Mouse (Mus musculus) urinary bladder, adult 2 months (tissue): ENCODE results near the gene Pfkfb4. TPM values are rescaled to one million over a fixed set of nuclear protein-coding genes. Genes with fewer than 3 reads are reported as not detected.

Experiments
- DNase-seq: peaks from one replicate; pipeline ENCODE4 v3.0.0; 2022; ENCODE audit warnings: low spot score
- polyA plus RNA-seq: library from polyadenylated mRNA; depleted of rRNA; stranded (reverse); fragments of >200 nt; gene quantifications from 2 replicates; pipeline ENCODE4 v1.2.3, GENCODE M21; 2012

Pfkfb4 gene
- polyA plus RNA-seq, 1 experiment, result 19.4 TPM

- DNase-seq, result no peak
Measured at GRCm38 (mm10) chr9:108992620-108993361, 1.2 kb downstream of the Pfkfb4 start.

DNA sequence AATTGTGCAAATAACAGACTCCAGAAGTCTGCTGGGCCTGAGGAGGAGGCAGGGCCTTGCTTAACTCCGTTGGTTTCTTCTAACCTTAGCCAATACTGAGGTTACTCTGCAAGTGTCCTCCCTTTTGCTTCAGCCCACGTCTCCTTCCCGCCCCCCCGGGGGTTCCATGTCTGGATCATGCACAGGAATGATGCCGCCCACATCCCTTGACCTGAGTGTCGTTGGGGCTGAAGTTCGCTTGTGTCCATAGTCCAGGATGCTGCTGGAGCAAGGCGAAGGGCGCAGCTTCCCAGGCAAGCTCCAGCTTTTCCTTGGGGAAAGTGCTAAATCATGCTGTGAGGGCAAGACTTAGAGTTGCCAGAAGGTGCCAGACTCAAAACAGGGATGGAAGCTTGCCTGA is 4.8 kb downstream of the Pfkfb4 start:
- DNase-seq, result no peak

- DNase-seq, result no peak
Measured at GRCm38 (mm10) chr9:108998287-108999166, 6.9 kb downstream of the Pfkfb4 start.

DNA sequence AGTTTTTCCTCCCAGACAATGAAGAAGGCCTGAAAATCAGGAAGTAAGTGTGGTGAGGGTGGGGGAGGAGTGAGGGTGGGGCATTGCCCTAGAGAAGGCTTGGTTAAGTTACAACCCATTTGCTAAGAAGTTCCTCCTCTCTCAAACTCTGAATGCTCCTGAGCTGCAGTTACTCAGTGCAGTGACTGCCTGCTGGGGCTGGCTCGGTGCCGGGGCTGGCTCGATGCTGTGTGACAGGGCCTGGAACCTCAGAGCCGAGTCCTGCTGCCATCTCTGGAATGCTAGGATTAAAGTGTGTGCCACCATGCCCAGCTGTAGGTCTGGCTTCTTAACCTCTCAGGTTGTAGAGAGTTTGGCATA is 7.6 kb downstream of the Pfkfb4 start:
- DNase-seq, result no peak

DNA sequence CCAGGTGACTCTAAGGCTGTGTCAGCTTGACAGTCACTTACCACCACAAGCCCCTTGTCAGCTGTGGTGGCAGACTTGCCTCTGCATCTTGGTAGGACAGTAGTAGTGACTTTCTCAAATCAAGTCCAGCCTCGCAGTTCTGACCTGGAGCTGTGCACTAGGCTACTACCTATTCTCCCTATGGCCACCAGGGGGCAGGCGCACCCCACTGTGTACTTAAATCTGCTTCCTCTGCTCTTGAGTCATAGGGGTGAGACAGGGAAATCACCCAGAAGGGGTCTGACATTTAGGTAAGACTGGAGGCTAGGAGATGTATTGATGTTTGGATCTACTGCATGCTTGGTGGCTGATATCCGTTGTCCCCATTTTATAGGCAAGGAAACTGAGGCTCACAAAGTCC is 9.1 kb downstream of the Pfkfb4 start:
- no peak for DNase-seq

GRCm38 (mm10) chr9:109003201-109003600 is 11.6 kb downstream of the Pfkfb4 start:
- DNase-seq, result no peak

DNA sequence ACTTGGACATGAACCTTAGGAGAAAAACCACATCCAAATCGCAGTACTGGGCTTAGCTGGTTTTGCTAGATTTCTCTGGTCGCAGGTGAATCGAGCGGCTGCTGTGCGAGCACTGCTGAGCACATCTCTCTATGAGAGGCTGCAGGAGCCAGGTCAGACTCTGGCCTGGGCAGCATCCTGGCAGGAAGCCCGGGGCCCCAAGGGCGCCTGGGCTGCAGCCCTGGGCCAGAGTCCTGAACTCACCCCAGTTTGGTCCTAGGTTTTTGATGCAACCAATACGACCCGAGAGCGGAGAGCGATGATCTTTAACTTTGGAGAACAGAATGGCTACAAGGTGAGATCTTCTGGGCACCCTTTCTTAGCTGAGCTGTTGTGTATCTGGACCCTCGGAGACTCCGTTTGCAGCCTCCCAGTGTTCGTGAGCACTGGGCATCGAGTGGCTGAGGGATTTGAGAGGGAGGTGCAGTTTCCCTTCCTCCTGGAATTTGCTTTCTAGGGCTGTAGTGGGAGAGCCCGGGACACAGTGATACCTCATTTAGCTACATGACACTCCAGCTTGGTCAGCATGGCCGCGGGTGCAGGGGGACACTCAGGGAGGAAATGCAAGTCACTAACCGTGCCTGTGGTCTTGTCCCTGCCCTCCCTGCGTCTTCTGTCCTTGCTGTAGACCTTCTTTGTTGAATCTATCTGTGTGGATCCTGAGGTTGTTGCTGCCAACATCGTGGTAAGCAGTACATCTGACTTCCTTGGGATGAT is 15.6 kb downstream of the Pfkfb4 start:
- DNase-seq, result no peak

DNA sequence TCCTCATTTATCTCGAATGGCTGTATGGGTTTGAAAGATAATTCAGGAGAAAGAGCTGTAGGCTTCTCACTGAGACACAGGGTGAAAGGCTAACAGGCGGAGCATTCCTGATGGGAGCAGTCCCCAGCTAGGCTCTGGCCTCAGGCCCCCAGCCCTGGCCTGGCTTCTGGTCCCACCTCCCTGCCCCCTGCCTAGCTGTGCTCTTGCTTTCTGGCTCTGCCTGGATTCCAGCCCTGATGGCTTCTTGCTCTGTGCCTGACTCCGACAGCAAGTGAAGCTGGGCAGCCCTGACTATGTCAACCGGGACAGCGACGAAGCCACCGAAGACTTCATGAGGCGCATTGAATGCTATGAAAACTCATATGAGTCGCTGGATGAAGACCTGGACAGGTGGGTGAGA is 16.5 kb downstream of the Pfkfb4 start:
- DNase-seq, result no peak

DNA sequence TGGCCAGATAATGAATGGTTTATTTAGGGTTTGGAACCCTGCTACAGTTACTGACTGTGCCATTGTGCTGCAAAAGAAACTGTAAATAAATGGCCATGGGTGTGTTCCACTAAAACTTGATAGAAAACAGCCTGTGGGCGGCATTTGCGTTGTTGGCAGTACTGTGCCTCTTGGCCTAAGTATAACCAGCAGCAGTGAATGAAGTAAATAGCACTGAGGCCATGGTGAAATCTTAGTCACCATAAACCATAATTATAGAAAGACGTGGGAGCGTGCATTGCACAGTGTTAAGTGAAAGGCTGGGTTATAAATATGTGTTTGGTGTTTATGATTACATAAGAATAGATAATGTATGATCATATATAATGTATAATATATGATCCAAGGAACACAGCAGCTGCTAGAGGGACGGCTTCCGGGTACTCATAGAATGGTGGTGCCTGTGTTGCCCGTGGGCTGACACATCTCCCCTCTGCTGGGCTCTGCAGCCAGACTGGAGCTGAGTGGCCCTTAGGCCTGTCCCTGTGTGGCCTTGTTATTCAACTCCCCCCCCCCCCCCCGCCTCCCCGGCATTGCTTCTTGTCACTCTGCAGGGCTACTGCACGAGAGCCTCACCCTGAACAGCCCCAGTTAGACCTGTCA is 17.5 kb downstream of the Pfkfb4 start:
- no peak for DNase-seq

DNA sequence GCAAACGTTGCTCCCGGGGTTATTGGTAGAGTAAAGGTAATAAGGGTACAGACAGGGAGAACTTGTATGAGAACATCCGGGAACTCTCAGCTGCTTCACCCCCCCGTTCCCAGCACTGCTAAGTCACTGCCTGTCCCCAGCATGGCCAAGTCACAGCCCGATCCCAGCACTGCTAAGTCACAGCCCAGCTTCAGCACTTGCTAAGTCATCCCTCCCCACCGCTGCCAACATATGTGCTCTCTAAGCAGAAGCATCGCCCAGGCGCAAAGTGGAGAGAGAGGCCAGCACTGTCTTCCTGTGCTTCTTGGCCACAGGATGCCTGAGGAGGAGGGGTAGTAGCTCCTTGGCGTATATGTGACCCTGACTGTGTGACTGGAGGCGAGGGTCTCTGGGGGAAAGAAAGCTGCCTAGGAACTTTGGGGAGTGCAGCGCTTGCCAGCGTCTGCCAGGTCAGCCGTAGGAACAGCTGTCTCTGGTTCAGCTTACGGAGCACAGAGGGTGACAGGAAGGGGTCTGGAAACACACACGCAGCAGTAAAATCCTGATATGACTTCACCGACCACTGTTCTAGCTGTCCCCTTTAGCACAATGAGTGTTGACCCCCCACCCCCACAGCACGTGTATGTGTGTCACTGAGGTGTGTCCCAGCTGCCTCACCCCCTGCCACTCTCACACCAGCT is 18.2 kb downstream of the Pfkfb4 start:
- DNase-seq, result no peak

DNA sequence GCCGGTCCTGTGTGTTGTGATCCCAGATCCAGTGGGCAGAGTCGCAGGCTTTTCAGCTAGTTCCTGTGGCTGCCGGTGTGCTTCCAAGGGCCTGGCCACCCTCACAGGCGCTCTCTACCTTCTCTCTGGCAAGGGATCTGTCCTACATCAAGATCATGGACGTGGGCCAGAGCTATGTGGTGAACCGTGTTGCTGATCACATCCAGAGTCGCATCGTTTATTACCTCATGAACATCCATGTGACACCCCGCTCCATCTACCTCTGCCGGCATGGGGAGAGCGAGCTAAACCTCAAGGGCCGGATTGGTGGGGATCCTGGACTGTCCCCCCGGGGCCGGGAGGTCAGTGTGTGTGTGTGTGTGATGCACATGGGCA is 18.7 kb downstream of the Pfkfb4 start:
- no peak for DNase-seq

- DNase-seq, result no peak
Measured at GRCm38 (mm10) chr9:109015397-109015796, 23.8 kb downstream of the Pfkfb4 start.

- no peak for DNase-seq
Measured at GRCm38 (mm10) chr9:109016973-109017604, 25.5 kb downstream of the Pfkfb4 start.

DNA sequence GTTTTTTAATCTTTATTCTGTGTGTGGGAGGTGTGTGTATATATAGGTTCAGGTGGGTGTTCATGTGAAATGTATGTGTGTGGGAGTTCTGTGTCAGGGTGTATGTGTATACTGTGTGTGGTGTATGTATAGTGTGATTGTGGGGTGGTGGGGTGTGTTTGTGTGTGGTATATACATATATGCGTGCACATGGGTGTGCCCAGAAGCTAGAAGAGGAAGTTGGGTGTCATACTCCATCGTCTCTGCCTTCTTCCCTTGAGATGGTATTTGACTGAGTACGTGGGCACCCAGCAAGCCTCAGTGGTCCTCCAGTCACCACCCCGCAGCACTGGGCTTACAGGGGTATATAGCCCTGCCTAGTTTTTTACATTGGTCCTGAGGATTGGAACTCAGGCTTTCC is 29.9 kb downstream of the Pfkfb4 start:
- DNase-seq, result no peak

DNA sequence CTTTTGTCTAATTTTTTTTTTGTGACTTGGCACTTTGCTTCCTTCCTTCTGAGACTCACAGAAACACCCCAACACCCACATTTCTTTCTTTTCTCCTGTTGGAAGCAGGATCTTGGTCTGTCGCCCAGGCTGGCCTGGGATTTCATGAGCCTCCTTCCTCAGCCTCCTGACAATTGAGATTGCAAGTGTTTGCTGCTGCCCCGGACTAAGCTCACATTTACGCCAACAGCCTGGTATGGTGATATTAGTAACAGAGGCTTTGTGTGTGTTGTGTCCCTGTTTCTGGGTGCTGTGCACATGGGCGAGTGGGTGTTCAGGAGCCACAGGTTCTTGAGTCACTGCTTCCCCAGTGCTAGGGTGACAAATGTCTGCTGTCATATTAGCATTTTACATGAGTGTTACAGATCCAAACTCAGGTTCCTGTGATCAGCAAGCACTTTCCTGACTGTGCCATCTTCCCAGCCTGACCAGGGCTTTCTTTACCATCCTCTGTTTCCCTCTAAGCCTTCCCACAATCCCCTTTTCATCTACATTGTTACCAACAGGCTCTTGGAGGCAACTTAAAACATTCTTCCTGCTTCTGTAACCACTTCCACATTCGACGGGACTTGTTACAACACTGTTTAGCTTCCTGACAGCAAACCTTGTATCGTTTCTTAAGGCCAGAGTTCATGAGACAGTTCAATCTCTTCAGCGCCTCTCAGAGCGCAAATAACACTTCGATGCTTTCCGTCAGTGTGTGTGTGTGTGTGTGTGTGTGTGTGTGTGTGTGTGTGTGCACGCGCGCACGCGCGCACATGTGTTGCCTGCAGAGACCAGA is 31.5 kb downstream of the Pfkfb4 start:
- no peak for DNase-seq

GRCm38 (mm10) chr9:109027521-109027920 is 35.9 kb downstream of the Pfkfb4 start:
- no peak for DNase-seq

DNA sequence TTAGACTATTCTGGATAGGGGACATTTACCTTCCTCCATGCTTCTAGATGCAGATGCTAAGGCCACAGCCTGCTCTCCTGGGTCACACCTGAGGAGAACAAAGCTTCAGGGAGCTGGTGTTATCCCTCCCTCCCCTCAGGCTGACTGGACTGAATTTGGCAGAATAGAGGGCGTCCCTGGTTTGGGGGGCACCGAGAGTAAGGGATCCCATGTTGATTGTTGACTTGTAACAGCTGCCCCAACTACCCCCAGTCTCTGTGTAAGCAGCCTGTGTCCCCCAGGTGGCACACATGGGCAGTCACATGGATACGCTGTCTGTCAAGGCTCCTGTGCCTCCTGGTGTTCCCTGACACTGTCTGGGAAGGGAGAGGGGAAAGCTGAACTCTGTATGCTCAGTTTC is 36.8 kb downstream of the Pfkfb4 start:
- no peak for DNase-seq

GRCm38 (mm10) chr9:109028919-109029318 is 37.3 kb downstream of the Pfkfb4 start:
- no peak for DNase-seq

DNA sequence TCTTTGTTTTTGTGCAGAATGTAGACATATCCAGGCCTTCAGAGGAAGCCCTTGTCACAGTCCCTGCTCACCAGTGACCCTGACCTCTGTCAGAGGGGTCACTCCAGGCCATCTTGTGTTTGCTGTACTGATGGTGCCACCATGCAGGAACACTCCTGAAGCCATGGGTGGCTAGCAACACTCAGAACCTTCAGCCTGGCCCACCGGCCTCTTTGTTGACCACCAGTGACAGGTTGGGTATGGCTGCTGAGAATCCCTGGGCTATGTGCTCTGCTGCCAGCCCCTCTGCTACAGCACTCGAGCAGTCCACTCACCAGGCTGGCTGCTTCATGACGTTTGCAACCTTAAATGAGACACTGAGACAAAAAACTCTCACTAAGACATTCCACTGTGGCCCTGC is 38.7 kb downstream of the Pfkfb4 start:
- DNase-seq, result no peak

- DNase-seq, result no peak
Measured at GRCm38 (mm10) chr9:109031001-109031400, 39.4 kb downstream of the Pfkfb4 start.
